Mouse (Mus musculus): ENCODE data around the gene Edem3.
"Not testable (repeated sequence)": the region's sequence is repeated elsewhere in the genome, so short reads cannot be mapped to it uniquely, and the experiment has no call there.

Edem3 gene

DNA sequence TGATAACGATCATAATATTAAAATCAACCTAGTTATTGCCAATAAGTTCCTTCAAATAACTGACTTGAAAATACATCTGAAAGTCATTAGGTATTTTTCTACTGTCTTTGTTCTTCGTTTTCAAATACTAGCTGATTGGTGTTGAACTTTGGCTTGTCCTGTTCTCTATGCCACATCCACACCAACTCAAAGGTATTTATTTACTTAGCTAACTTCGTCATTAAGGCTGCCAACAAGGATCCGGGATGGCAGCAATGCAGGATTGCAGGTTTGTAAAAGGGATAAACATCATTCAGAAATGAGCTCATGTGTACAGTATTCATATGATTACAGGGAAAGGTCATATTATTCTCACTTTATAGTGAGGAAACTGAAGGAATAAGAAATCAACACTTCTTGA lies 2.2 kb upstream of the Edem3 start:
- no peak for DNase-seq

- no peak for DNase-seq
Observed at GRCm38 (mm10) chr1:151753374-151753929, 1.7 kb upstream of the Edem3 start.

- DNase-seq = peak; percentile 12 to 27
Observed at GRCm38 (mm10) chr1:151754028-151754489, 1.1 kb upstream of the Edem3 start.

DNA sequence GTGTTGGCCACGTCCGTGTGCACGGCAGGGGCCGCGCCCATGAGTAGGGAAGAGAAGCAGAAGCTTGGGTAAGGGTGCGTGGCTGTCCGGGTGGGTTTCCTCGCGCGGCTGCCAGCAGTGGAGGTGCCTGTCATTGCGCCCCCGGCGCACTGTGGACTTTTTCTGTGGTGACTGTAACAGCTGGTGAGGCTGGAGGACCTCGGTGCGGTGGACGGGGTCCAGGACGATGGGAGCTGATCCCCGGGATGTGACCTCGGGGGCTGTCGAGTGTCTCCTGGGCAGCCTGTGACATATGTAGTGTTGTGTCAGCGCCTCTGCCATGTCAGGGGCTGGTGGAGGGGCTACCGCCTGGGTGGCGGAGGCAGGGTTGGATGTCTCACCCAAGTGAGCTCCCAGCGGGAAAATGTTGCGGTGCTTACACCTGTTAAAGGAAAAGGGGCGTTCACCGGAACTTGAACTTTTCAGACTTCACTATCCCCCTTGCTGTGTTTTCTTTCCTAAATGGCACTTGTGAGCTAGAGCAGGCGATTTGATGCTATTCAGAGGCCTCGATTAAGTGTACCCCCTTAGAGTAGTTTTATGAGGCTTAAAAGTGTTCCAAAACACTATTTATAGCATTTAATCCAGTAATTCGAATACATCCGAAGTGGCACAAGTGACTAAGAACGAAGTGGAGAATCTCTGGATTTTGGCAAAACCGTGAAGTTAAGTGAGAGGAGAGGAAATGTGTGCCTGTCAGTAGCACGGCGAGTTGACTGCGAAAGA lies 671 bp downstream of the Edem3 start:
- peak in 1 of 2 experiments; percentile 74 for DNase-seq

DNA sequence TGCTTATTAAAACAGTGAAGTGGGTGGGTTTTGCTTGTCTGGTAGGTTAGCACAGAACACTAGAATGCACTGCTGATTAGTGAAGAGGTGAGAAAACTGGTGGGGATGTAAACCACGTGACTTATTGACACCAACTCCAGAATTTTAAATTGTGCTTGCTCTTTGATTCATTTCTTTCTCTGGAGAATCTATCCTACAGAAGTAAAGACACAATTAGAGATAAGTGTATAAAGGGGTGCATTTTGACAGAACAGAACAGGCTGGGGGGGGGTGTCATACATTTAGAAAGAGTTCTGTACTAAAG lies 1.2 kb downstream of the Edem3 start:
- DNase-seq = no peak

DNA sequence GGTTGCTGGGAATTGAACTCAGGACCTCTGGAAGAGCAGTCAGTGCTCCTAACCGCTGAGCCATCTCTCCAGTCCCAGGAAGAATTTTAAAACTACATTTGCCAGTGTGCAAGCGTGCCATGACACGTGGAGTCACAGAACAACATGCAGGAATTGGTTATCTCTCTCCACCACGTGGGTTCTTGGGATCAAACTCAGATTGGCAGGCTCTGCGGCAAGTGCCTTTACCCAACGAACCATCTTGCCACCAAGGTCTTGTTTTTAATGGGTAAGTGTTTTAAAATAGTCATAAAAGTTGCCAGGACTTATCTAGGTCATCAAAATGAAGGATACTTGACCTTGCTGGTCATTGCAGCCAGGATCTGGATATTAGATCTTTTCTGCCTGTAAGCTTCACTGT lies 3.1 kb downstream of the Edem3 start:
- DNase-seq = no peak

- no peak for DNase-seq
Observed at GRCm38 (mm10) chr1:151758991-151759390, 3.8 kb downstream of the Edem3 start.

DNA sequence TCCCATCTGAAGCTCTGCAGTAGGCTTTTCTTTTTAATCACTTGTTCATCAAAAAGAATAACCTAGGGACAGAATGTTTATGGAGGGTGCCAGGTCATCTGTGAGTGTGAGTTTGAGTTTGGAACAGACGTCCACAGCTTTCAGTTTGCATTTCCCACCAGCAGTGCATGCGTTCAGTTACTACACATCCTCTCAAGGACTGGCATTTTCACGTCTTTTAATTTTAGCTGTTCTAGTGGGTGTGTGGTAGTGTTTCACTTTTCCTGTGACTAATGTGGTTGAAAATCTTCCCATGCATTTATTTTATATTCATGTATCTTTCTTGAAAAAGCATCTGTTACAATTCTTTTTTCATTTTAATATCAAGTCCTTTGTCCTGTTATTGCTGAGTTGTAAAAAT lies 9.1 kb downstream of the Edem3 start:
- DNase-seq = no peak

DNA sequence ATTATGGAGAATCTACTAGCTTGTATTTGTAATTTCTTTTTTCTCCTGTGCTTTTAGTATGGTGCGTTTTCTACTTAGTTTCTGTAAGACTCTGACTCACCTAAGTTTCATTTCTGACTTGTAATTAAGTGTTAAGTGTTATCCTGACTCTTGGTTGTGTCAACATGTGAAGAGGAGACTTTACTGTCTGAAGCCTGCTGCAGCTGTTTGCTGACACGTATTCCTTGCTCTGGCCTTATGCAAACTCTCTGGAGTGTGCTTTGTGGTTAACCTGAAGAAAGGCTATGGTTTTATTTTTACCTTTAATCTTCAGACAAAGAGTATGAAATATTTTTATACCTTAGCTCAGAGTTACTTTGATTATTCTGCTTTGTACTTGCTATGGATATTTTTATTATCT lies 11.0 kb downstream of the Edem3 start:
- DNase-seq = no peak

GRCm38 (mm10) chr1:151766976-151767654 lies 11.9 kb downstream of the Edem3 start:
- peak in 1 of 2 experiments; percentile 12 for DNase-seq

- DNase-seq = peak; percentile 12 to 16
Observed at GRCm38 (mm10) chr1:151769200-151769913, 14.2 kb downstream of the Edem3 start.

GRCm38 (mm10) chr1:151777616-151778015 lies 22.4 kb downstream of the Edem3 start:
- DNase-seq = no peak

- no peak for DNase-seq
Observed at GRCm38 (mm10) chr1:151778592-151778991, 23.4 kb downstream of the Edem3 start.

DNA sequence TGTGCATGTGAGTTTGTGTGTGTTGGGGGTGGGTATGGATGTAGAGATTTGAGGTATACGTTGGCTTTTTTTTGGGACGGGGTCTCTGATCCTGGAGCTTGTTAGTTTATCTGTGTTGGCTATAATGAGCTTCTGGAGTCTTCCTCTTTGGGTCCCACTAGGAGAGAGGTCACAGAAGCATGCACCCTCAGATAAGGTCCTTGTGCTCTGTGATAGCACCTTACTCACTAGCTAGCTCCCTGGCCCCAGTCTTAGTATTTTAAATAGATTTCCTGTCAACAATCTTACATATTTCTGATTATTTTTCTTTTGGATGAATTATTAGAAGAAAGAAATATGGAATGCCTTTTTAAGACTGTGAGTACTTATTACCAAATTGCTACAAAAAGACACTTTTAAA lies 24.1 kb downstream of the Edem3 start:
- DNase-seq = no peak

DNA sequence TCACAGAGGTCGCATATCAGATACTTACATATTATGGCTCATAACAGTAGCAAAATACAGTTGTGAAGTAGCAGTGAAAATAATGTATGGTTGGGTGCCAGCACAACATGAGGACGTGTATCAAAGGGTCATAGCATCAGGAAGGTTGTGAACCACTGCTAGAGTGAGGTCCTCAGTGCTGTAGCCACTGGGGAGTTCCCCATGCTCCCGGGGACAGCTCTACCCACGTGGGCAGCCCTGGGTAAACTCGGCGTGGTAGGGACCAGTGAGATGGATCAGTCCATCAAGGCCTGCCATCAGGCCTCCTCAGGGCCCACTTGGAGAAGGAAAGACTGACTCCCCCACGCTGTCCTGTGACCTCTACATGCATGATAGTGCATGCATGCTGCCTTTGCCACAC lies 26.3 kb downstream of the Edem3 start:
- DNase-seq = no peak

DNA sequence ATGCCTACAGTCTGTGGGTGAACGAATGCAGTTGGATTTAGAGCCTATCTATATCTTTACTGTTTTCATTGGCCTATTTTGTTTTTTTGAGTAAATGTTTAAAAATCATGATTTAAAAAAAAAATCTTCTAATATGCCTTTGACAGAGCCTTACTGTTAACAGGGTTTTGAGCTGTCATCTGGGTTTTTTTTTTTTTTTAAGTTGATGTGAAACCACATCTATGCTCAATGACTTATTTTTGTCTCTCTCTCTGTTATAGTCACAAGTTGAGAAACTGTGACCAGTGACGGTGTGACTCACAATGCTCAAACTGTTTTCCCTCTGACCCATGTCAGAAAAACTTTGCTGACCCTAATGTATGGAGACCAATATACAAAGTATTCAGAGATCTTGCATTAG lies 28.2 kb downstream of the Edem3 start:
- no peak for DNase-seq

DNA sequence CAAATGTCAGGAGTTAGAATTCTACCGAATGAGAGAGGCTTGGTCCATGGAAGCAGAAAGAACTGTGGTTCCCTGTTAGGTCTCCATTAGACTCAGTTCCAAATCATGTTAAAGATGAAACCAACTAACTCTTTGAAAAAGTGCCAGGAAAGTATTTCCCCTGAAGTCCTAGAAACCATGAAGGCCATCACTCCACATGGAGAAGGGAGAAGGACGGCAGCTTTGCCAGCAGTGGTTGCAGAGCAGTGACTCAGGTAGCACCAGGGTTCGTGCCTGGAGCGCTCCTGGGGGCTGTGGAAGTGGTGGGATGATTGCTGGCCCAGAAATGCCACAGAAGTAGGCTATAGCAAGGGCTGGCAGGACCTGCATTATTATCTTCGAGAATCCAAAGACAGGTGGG lies 31.2 kb downstream of the Edem3 start:
- no peak for DNase-seq

- no peak for DNase-seq
Observed at GRCm38 (mm10) chr1:151789136-151789535, 34.0 kb downstream of the Edem3 start.

DNA sequence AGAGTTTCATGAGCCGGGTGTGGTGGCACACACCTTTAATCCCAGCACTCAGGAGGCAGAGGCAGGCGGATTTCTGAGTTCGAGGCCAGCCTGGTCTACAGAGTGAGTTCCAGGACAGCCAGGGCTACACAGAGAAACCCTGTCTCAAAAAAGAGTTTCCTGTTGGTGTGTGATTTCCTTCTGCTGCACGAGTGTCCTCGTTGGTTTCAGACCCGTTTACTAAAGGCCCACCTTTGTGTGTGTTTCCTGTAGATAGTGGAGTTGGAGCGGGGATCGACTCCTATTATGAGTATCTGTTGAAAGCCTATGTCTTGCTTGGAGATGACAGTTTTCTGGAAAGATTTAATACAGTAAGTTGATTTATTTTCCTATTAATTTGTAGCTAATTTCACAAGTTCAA lies 36.9 kb downstream of the Edem3 start:
- not testable (repeated sequence) for DNase-seq

DNA sequence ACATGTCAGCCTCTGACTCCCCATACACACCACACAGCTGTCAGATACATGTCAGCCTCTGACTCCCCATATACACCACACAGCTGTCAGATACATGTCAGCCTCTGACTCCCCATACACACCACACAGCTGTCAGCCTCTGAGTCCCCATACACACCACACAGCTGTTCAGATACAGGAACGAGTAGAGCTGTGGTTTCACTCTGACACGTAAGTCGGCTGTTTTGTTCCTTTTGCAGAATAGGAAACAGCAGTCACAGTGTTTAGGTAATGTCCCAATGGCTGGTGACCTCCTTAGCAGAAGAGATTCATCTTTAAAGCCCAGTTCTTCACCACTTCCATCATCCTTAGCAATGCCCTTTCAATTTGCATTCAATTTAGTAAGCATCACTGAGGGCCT lies 47.6 kb downstream of the Edem3 start:
- DNase-seq = not testable (repeated sequence)

DNA sequence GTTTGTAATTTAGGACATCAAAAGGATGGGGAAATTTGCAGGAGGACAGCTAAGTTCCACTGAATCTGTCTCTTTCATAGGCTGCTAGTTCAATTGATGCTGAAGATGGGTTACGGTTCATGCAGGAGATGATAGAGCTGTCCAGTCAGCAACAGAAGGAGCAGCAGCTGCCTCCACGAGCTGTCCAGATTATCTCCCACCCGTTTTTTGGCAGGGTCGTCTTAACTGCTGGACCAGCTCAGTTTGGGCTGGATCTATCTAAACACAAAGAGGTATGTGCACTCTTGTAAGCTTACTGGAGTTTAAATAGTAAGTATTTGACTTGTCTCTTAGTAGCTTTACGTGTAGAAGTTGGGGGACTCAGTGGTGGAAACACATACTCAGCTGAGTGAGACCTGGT lies 52.1 kb downstream of the Edem3 start:
- peak; percentile 55 to 59 for DNase-seq

GRCm38 (mm10) chr1:151810628-151811421 lies 55.7 kb downstream of the Edem3 start:
- no peak for DNase-seq

GRCm38 (mm10) chr1:151811456-151811855 lies 56.3 kb downstream of the Edem3 start:
- DNase-seq = peak; percentile 28 to 35

All from cerebellum, postnatal 10 days (tissue).